Mouse (Mus musculus): ENCODE results near the gene Rhox2g. TPM values are rescaled to one million over a fixed set of nuclear protein-coding genes. Genes with fewer than 3 reads are reported as not detected.

Gene Rhox2g
- polyA plus RNA-seq, 1 experiment, result not detected

Other genes with a start within 250 kb of the Rhox2g start
- not detected for gene Rhox2b, start 231.4 kb downstream of the Rhox2g start, polyA plus RNA-seq (2012; fragmentation: generic; extraction: Trizol)
- gene Rhox4b, start 211.0 kb downstream of the Rhox2g start, polyA plus RNA-seq (2012; fragmentation: generic; extraction: Trizol), result not detected
- not detected for gene Rhox2c, start 189.8 kb downstream of the Rhox2g start, polyA plus RNA-seq (2012; fragmentation: generic; extraction: Trizol)
- gene Rhox3c, start 184.9 kb downstream of the Rhox2g start, polyA plus RNA-seq (2012; fragmentation: generic; extraction: Trizol), result not detected
- gene Rhox4c, start 163.1 kb downstream of the Rhox2g start, polyA plus RNA-seq (2012; fragmentation: generic; extraction: Trizol), result not detected
- gene Rhox2d, start 150.0 kb downstream of the Rhox2g start, polyA plus RNA-seq (2012; fragmentation: generic; extraction: Trizol), result not detected
- not detected for gene Rhox4d, start 129.1 kb downstream of the Rhox2g start, polyA plus RNA-seq (2012; fragmentation: generic; extraction: Trizol)
- not detected for gene Rhox2e, start 113.0 kb downstream of the Rhox2g start, polyA plus RNA-seq (2012; fragmentation: generic; extraction: Trizol)
- gene Rhox3e, start 101.5 kb downstream of the Rhox2g start, polyA plus RNA-seq (2012; fragmentation: generic; extraction: Trizol), result not detected
- gene Rhox4e, start 86.1 kb downstream of the Rhox2g start, polyA plus RNA-seq (2012; fragmentation: generic; extraction: Trizol), result not detected
- not detected for gene Rhox2f, start 72.1 kb downstream of the Rhox2g start, polyA plus RNA-seq (2012; fragmentation: generic; extraction: Trizol)
- not detected for gene Rhox3f, start 62.5 kb downstream of the Rhox2g start, polyA plus RNA-seq (2012; fragmentation: generic; extraction: Trizol)
- gene Rhox4f, start 35.8 kb downstream of the Rhox2g start, polyA plus RNA-seq (2012; fragmentation: generic; extraction: Trizol), result not detected
- not detected for gene Rhox3g, start 14.9 kb downstream of the Rhox2g start, polyA plus RNA-seq (2012; fragmentation: generic; extraction: Trizol)
- not detected for gene Rhox4g, start 7.9 kb upstream of the Rhox2g start, polyA plus RNA-seq (2012; fragmentation: generic; extraction: Trizol)
- not detected for gene Rhox3h, start 25.3 kb upstream of the Rhox2g start, polyA plus RNA-seq (2012; fragmentation: generic; extraction: Trizol)
- gene Rhox2h, start 29.8 kb upstream of the Rhox2g start, polyA plus RNA-seq (2012; fragmentation: generic; extraction: Trizol), result 0.06 TPM
- gene Rhox5, start 161.4 kb upstream of the Rhox2g start, polyA plus RNA-seq (2012; fragmentation: generic; extraction: Trizol), result 2.4 TPM
- not detected for gene Rhox6, start 183.4 kb upstream of the Rhox2g start, polyA plus RNA-seq (2012; fragmentation: generic; extraction: Trizol)
- not detected for gene Rhox7a, start 188.2 kb upstream of the Rhox2g start, polyA plus RNA-seq (2012; fragmentation: generic; extraction: Trizol)
- gene Rhox8, start 235.5 kb upstream of the Rhox2g start, polyA plus RNA-seq (2012; fragmentation: generic; extraction: Trizol), result not detected

All from C2C12 (cell line).